8 mouse cellular contexts compared by ENCODE assay signal in the genomic region with DNA sequence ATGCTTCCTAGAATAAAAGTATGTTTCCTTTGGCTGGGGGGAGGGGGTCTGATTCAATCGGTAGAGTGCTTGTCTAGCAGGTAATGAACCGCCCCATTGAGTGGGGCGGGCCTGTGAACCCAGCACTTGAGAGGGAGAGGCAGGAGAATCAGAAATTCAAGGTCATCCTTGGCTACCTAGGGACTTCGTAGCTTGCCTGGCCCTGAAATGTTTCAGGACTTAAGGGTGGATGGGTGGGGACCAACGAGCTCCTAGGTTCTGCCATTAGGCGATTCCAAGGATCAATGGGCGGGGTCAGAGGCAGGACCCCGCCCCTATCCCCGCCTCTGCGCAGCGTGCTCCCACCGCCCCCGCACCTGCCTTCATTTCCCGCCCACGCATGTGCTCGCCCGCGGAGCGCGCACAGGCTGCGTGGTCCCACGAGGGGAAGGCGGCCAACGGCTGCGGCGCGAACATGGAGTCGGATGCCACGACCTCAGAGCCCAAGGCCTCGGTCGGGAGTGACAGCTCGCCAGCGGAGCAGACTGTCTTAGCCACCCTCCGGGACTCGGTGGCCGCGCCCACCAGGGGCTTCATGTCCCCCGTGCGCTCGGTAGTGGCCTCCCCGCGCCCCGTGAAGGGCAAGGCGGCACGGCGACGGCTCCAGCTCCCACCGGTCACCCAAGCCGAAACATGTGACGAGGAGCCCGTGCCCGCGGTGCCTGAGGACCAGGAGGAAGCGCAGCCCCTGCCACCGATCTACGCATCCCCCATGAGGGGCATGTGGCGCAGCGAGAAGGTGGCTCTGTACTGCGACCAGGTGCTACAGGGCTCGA. TPM values are rescaled to one million over a fixed set of nuclear protein-coding genes. Genes with fewer than 3 reads are reported as not detected.
DNase-seq lines count a peak whose midpoint lies in the region; ATAC-seq and TF ChIP-seq lines count a peak whose summit lies in the region.

A gene (plus strand): TSS at position 393 of the 815 bp plus-strand sequence.

- DNase-seq in 3134 (ENCODE audit: extremely low read depth, insufficient read length, low spot score), result peak; percentile 13
- peak; percentile 86 for DNase-seq in brain, embryonic 14.5 days (ENCODE audit: low read depth)
- DNase-seq in heart, embryonic 10.5 days (ENCODE audit: low spot score), result peak; percentile 91
- DNase-seq in midbrain, postnatal 0 days (ENCODE audit: low spot score), result peak; percentile 89
- peak; percentile 70 to 84 for DNase-seq in spleen, postnatal 4 days (ENCODE audit: low spot score in 2 of 2)

- H3K4me2 ChIP-seq in kidney, embryonic 15.5 days, result peak within 1 kb of the TSS; percentile 100
- H3K4me2 ChIP-seq in limb, embryonic 15.5 days, result peak within 1 kb of the TSS; percentile 98
- H3K4me2 ChIP-seq in midbrain, postnatal 0 days (ENCODE audit: low read depth, low read length, poor library complexity, severe bottlenecking), result peak within 1 kb of the TSS; percentile 89

- peak within 1 kb of the TSS; percentile 53 for H3K9ac ChIP-seq in kidney, embryonic 15.5 days
- peak within 1 kb of the TSS; percentile 31; the same call in 1 of the 2 replicates for H3K9ac ChIP-seq in limb, embryonic 15.5 days
- peak within 1 kb of the TSS; percentile 79 for H3K9ac ChIP-seq in midbrain, postnatal 0 days (replicated peaks; ENCODE audit: low read length, poor library complexity, severe bottlenecking)

- peak within 1 kb of the TSS; percentile 85 for H3K27ac ChIP-seq in heart, embryonic 10.5 days
- H3K27ac ChIP-seq in kidney, embryonic 15.5 days, result no peak within 1 kb of the TSS
- H3K27ac ChIP-seq in limb, embryonic 15.5 days, result no peak within 1 kb of the TSS
- peak within 1 kb of the TSS; percentile 32 for H3K27ac ChIP-seq in midbrain, postnatal 0 days (ENCODE audit: low read depth, low read length)

- peak; percentile 84 for ATAC-seq in erythroblast, adult 5-6 weeks (replicated peaks; ENCODE audit: low FRiP score, poor library complexity, severe bottlenecking)
- ATAC-seq in kidney, embryonic 15.5 days (replicated peaks; ENCODE audit: low FRiP score), result peak; percentile 91
- peak; percentile 69; the same call in 1 of the 2 replicates for ATAC-seq in limb, embryonic 15.5 days (ENCODE audit: insufficient number of reproducible peaks, low FRiP score, low TSS enrichment, low read depth)
- ATAC-seq in midbrain, postnatal 0 days (ENCODE audit: low FRiP score), result peak; percentile 91

- no peaks in the 10 kb centered on the region for H3K9me3 ChIP-seq in heart, embryonic 10.5 days
- no peaks in the 10 kb centered on the region for H3K9me3 ChIP-seq in kidney, embryonic 15.5 days (replicated peaks)
- H3K9me3 ChIP-seq in limb, embryonic 15.5 days, result no peaks in the 10 kb centered on the region
- H3K9me3 ChIP-seq in midbrain, postnatal 0 days (ENCODE audit: low read length), result no peaks in the 10 kb centered on the region

- 2% methylated on average over 60 of the region's 60 CpGs for WGBS in heart, embryonic 10.5 days
- 2% methylated on average over 60 of the region's 60 CpGs for WGBS in kidney, embryonic 15.5 days
- WGBS in limb, embryonic 15.5 days, result 2% methylated on average over 59 of the region's 60 CpGs
- WGBS in midbrain, postnatal 0 days, result 2% methylated on average over 57 of the region's 60 CpGs

- TF ChIP-seq CTCF in brain, embryonic 14.5 days (IDR thresholded peaks at IDR 0.05; ENCODE audit: borderline replicate concordance, extremely low read depth, insufficient read depth, insufficient read length), result no peak
- no peak for TF ChIP-seq CTCF in midbrain, postnatal 0 days (IDR thresholded peaks at IDR 0.05)

- 0 out of 2 replicates have a peak, but pooled peaks have one; percentile 16 for TF ChIP-seq POLR2A in brain, embryonic 14.5 days (IDR thresholded peaks at IDR 0.05; ENCODE audit: borderline replicate concordance, extremely low read depth, insufficient read depth, insufficient read length, poor library complexity, severe bottlenecking)

- no peaks in the 10 kb centered on the region for H3K36me3 ChIP-seq in heart, embryonic 10.5 days
- H3K36me3 ChIP-seq in kidney, embryonic 15.5 days, result no peaks in the 10 kb centered on the region
- H3K36me3 ChIP-seq in limb, embryonic 15.5 days, result no peaks in the 10 kb centered on the region
- no peaks in the 10 kb centered on the region for H3K36me3 ChIP-seq in midbrain, postnatal 0 days (ENCODE audit: insufficient read depth, low read length)

- peaks cover 23% of the 10 kb centered on the region for H3K27me3 ChIP-seq in heart, embryonic 10.5 days (ENCODE audit: insufficient read depth, poor library complexity, severe bottlenecking)
- H3K27me3 ChIP-seq in kidney, embryonic 15.5 days, result peaks cover 17% of the 10 kb centered on the region
- peaks cover 17% of the 10 kb centered on the region for H3K27me3 ChIP-seq in limb, embryonic 15.5 days
- H3K27me3 ChIP-seq in midbrain, postnatal 0 days (ENCODE audit: insufficient read depth, low read length), result no peaks in the 10 kb centered on the region

- H3K4me1 ChIP-seq in heart, embryonic 10.5 days, result peaks cover 14% of the 10 kb centered on the region
- H3K4me1 ChIP-seq in kidney, embryonic 15.5 days, result peaks cover 16% of the 10 kb centered on the region
- peaks cover 14% of the 10 kb centered on the region for H3K4me1 ChIP-seq in limb, embryonic 15.5 days
- H3K4me1 ChIP-seq in midbrain, postnatal 0 days (ENCODE audit: insufficient read depth, low read length), result 0 out of 2 replicates have a peak, but pooled peaks cover 3% of the 10 kb centered on the region

- peak within 1 kb of the TSS; percentile 73 for H3K4me3 ChIP-seq in heart, embryonic 10.5 days
- H3K4me3 ChIP-seq in kidney, embryonic 15.5 days (replicated peaks), result peak within 1 kb of the TSS; percentile 59
- peak within 1 kb of the TSS; percentile 54 for H3K4me3 ChIP-seq in limb, embryonic 15.5 days
- H3K4me3 ChIP-seq in midbrain, postnatal 0 days (ENCODE audit: low read depth, low read length), result peak within 1 kb of the TSS; percentile 50

RNA-seq across cellular contexts. Expression of the gene that starts here (rescaled TPM):
- polyA plus RNA-seq in brain, embryonic 14.5 days (2012; rRNA removed), result 0.88 and 1.8 TPM in 2 replicates
- 0.77 TPM in 1 of 2 replicates, not detected in the other for total RNA-seq in erythroblast, adult 5-6 weeks (2015; ENCODE audit: low replicate concordance)
- total RNA-seq in erythroblast, adult 5-6 weeks (2017; ENCODE audit: low replicate concordance), result 0.26 and 1.4 TPM in 2 replicates
- 0.17 and 0.20 TPM in 2 replicates for polyA plus RNA-seq in heart, embryonic 10.5 days (2016; fragmentation: Nextera tagmentation; extraction: Ambion mirVana)
- 0.12 and 0.13 TPM in 2 replicates for polyA plus RNA-seq in kidney, embryonic 15.5 days (2015; fragmentation: Nextera tagmentation; extraction: Ambion mirVana)
- polyA plus RNA-seq in limb, embryonic 15.5 days (2015; fragmentation: Nextera tagmentation; extraction: Ambion mirVana), result 0.12 and 0.15 TPM in 2 replicates
- 0.93 and 2.6 TPM in 2 replicates for total RNA-seq in midbrain, postnatal 0 days (2014; rRNA removed)
- polyA plus RNA-seq in midbrain, postnatal 0 days (2015; fragmentation: Nextera tagmentation; extraction: Ambion mirVana), result 1.2 and 1.3 TPM in 2 replicates

Comparison
In these comparisons a context has a peak if more than half of its experiments do, and no peak if none do; other contexts are left out.
1. Peak in DNase-seq, H3K4me3 ChIP-seq and H3K27ac ChIP-seq in heart, embryonic 10.5 days; RNA of the gene not detected or under 1 TPM.
2. Peak in ATAC-seq, H3K4me3 ChIP-seq, H3K9ac ChIP-seq and H3K4me2 ChIP-seq in kidney, embryonic 15.5 days; RNA of the gene not detected or under 1 TPM.
3. Peak in ATAC-seq, H3K4me3 ChIP-seq, H3K9ac ChIP-seq and H3K4me2 ChIP-seq in limb, embryonic 15.5 days; RNA of the gene not detected or under 1 TPM.
4. DNase-seq: peak in every context shown above with its lines; median percentile 91 in heart, embryonic 10.5 days; 89 in midbrain, postnatal 0 days; 86 in brain, embryonic 14.5 days; 77 in spleen, postnatal 4 days; 13 in 3134.